Mouse (Mus musculus): ENCODE data around the gene Sult2a7.

The Sult2a7 gene

DNA sequence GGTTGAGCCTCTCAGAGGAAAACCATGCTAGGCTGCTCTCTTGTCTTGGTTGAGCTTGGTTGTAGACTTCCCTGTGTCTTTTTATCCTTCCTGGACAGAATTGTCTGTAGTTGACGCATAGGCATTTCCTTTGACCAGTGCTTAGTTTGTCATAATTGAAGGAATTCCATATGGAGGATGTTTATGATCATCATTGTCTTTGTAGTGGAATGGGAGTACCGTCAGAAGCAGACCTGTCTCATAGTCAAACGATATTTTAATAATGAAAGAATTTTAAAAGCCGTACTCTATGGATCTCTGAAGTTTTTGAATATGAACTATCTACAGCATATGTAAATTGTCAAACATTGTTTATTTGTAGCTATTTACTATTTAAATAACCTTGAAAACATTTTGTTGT is at the start of gene Sult2a7:
TSS of gene Sult2a7 (minus strand) at position 101 of the 400 bp plus-strand sequence.
- DNase-seq: no peak

- no peak for DNase-seq
Measured at GRCm38 (mm10) chr7:14525280-14525679, 31.2 kb upstream of the Sult2a7 start.

DNA sequence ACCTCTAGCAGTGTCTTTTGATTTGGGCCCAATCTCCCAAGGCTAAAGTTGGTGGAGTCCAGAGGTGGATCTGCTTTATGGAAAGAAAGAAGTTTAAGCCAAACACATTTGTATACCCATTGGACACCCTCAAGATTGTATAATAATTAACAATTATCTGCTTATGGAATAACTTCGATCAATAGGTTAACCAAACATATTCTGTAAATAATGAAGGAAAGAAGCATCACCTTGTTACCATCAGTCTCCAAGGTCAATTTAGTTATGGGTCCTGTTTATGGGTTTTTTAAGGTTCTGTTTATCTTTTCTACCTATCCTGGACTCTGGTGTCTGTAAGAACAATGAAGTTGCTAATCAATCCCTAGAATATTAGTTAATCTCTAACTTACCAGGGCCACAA is 28.6 kb upstream of the Sult2a7 start:
- no peak for DNase-seq

- no peak for DNase-seq
Measured at GRCm38 (mm10) chr7:14518301-14518700, 24.3 kb upstream of the Sult2a7 start.

GRCm38 (mm10) chr7:14492886-14493285 is 1.1 kb downstream of the Sult2a7 start:
- DNase-seq: no peak

- DNase-seq: no peak
Measured at GRCm38 (mm10) chr7:14446534-14446933, 47.5 kb downstream of the Sult2a7 start, which contains the start of gene Sult2a8. TSS of gene Sult2a8 (minus strand) at chr7:14446769.

DNA sequence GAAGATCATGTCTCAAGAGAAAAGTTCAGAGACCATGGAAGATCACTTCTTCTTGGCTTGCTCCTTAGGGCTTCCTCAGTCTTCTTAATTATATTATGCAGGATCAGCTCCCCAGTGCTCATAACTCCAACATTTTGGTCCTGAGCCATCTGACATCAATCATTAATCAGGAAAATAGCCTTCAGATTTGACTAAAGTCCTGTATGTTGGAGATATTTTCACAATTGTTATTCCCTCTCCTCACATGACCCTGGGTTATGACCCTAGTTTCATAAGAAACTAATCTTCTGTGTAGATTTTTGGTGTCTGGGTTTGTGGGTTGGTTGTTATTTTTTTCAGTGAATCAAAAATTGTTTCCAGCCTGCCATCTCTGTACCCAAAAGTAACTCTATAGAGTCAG is 54.4 kb downstream of the Sult2a7 start:
- DNase-seq: no peak

DNA sequence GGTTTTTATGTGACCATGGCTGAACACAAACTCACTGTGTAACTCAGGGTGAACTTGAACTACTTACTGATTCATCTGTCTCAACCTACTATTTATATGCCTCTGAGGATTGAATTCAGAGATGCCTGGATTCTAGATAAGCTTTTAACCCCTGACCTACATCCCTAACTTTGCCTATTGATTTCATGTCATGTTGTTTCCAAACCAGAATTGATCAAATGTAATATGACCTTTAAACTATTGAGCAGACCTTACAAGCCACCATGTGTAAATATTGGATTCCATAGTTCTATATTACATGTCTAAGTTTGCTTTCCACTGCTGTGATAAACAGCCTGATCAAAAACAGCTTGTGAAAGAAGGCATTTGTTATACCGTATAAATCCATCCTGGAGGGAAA is 55.5 kb downstream of the Sult2a7 start:
- no peak for DNase-seq

DNA sequence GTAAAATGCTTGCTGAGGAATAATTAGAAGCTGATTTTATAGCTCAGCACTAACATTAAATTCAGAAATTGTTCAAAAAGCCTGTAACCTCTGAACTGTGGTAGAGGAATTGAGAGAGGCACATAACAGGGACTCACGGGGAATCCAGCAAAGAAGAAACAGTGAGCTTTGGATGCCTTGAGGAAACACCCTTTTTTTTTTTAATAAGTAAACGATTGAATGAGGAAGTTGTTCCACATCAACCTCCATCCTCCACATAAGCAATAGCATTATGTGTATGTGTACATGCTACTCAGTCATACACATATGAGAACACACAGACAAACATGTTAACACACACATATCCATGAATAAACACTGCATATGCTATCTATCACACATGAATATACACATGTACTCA is 56.0 kb downstream of the Sult2a7 start:
- no peak for DNase-seq
